Mouse (Mus musculus) splenic B cell, adult 2 months (primary cell): ENCODE measurements around the gene Pax7.

Experiments
- DNase-seq: peaks from one replicate; pipeline ENCODE4 v3.0.0-alpha.2; 2011; ENCODE audit warnings: low read depth, low spot score
- H3K27me3 ChIP-seq: 2 replicates; pipeline ENCODE4 v1.6.1; 2012; ENCODE audit warnings: mild to moderate bottlenecking, low read length, moderate library complexity, mixed read lengths; ENCODE audit not compliant: control insufficient read depth, poor library complexity, insufficient read depth, severe bottlenecking
- H3K36me3 ChIP-seq: 2 replicates; pipeline ENCODE4 v1.6.1; 2012; ENCODE audit warnings: mild to moderate bottlenecking, low read length, moderate library complexity, mixed read lengths; ENCODE audit not compliant: control insufficient read depth, poor library complexity, insufficient read depth, severe bottlenecking

Pax7 gene

GRCm38 (mm10) chr4:139840939-139841500 is 7.7 kb upstream of the Pax7 start:
- DNase-seq, result no peak
- no peaks in the 10 kb centered on the region; the same call in none of the 2 replicates for H3K27me3 ChIP-seq
- no peaks in the 10 kb centered on the region; the same call in 1 of the 2 replicates for H3K36me3 ChIP-seq

GRCm38 (mm10) chr4:139840442-139840841 is 7.1 kb upstream of the Pax7 start:
- H3K36me3 ChIP-seq, result no peaks in the 10 kb centered on the region; the same call in 1 of the 2 replicates
- DNase-seq, result no peak
- H3K27me3 ChIP-seq, result no peaks in the 10 kb centered on the region; the same call in none of the 2 replicates

GRCm38 (mm10) chr4:139836681-139837080 is 3.4 kb upstream of the Pax7 start:
- H3K27me3 ChIP-seq, result no peaks in the 10 kb centered on the region; the same call in 1 of the 2 replicates
- H3K36me3 ChIP-seq, result no peaks in the 10 kb centered on the region; the same call in 1 of the 2 replicates
- no peak for DNase-seq

- Histone ChIP-seq H3K36me3 (no peaks in the 10 kb centered on the region; the same call in 1 of the 2 replicates), H3K27me3 (no peaks in the 10 kb centered on the region; the same call in 1 of the 2 replicates)
- DNase-seq, result no peak
Measured at GRCm38 (mm10) chr4:139836196-139836595, 2.9 kb upstream of the Pax7 start.

GRCm38 (mm10) chr4:139833817-139834401 is 581 bp upstream of the Pax7 start:
- no peaks in the 10 kb centered on the region; the same call in 1 of the 2 replicates for H3K27me3 ChIP-seq
- DNase-seq, result no peak
- H3K36me3 ChIP-seq, result no peaks in the 10 kb centered on the region; the same call in 1 of the 2 replicates

- Histone ChIP-seq H3K36me3 (no peaks in the 10 kb centered on the region), H3K27me3 (no peaks in the 10 kb centered on the region; the same call in none of the 2 replicates)
- no peak for DNase-seq
Measured at GRCm38 (mm10) chr4:139832281-139833035, 870 bp downstream of the Pax7 start.

GRCm38 (mm10) chr4:139831501-139832230 is 1.7 kb downstream of the Pax7 start:
- Histone ChIP-seq H3K36me3 (no peaks in the 10 kb centered on the region), H3K27me3 (no peaks in the 10 kb centered on the region; the same call in none of the 2 replicates)
- no peak for DNase-seq

- DNase-seq, result no peak
- Histone ChIP-seq H3K36me3 (no peaks in the 10 kb centered on the region), H3K27me3 (no peaks in the 10 kb centered on the region; the same call in none of the 2 replicates)
Measured at GRCm38 (mm10) chr4:139830581-139831387, 2.5 kb downstream of the Pax7 start.

- no peaks in the 10 kb centered on the region for H3K36me3 ChIP-seq
Measured at GRCm38 (mm10) chr4:139830053-139830452, 3.3 kb downstream of the Pax7 start.

GRCm38 (mm10) chr4:139828871-139829590 is 4.3 kb downstream of the Pax7 start:
- DNase-seq, result no peak

More at GRCm38 (mm10) chr4:139830053-139830452, 3.3 kb downstream of the Pax7 start:
- H3K27me3 ChIP-seq, result peaks cover 3% of the 10 kb centered on the region
- no peak for DNase-seq

GRCm38 (mm10) chr4:139828283-139828678 is 5.0 kb downstream of the Pax7 start:
- Histone ChIP-seq H3K27me3 (peaks cover 3% of the 10 kb centered on the region), H3K36me3 (no peaks in the 10 kb centered on the region)
- no peak for DNase-seq

More at GRCm38 (mm10) chr4:139828871-139829590, 4.3 kb downstream of the Pax7 start:
- peaks cover 3% of the 10 kb centered on the region for H3K27me3 ChIP-seq
- no peaks in the 10 kb centered on the region for H3K36me3 ChIP-seq

GRCm38 (mm10) chr4:139827501-139828282 is 5.6 kb downstream of the Pax7 start:
- Histone ChIP-seq H3K36me3 (no peaks in the 10 kb centered on the region), H3K27me3 (peaks cover 5% of the 10 kb centered on the region)
- DNase-seq, result no peak

GRCm38 (mm10) chr4:139826231-139826630 is 7.1 kb downstream of the Pax7 start:
- no peak for DNase-seq
- Histone ChIP-seq H3K27me3 (peaks cover 5% of the 10 kb centered on the region), H3K36me3 (no peaks in the 10 kb centered on the region)
